Mouse (Mus musculus) Patski (cell line): ENCODE measurements around the gene Gm12166. TPM values are rescaled to one million over a fixed set of nuclear protein-coding genes. Genes with fewer than 3 reads are reported as not detected.

ENCODE experiments used
- ATAC-seq: fragments of 100-300 bp; one replicate; pipeline ENCODE4 v1.8.0; 2021
- CTCF ChIA-PET: fragments of 350-600 bp; sonication (Branson Sonifier 250); formaldehyde crosslinking; loops from one replicate; lab custom pipeline; 2022; ENCODE audit warnings: inconsistent platforms; lab: Charles Lee
- POLR2A ChIA-PET: fragments of 350-600 bp; sonication (Branson Sonifier 250); formaldehyde crosslinking; loops from one replicate; lab custom pipeline; 2022; ENCODE audit warnings: antibody characterized with exemption, inconsistent platforms; lab: Charles Lee
- DNase-seq: peaks from one replicate; pipeline ENCODE4 v3.0.0-alpha.2; 2011; ENCODE audit warnings: low read depth, low spot score
- H3K27me3 ChIP-seq: fragments of 371-371 bp; one replicate; pipeline ENCODE4 v1.5.1; 2021
- CTCF ChIP-seq: fragments of 100-300 bp; IDR thresholded peaks from one replicate; pipeline ENCODE4 v1.5.1; 2021
- in situ Hi-C: fragments of 300-500 bp; cut with MboI; formaldehyde crosslinking; loops from 3 replicates; pipeline ENCODE4 v1.11.1; 2018; ENCODE audit warnings: low pct_unique_long_range_greater_than_20kb, mixed read lengths
- polyA plus RNA-seq: library from polyadenylated mRNA; unstranded; gene quantifications from one replicate; pipeline ENCODE4 v1.2.3, GENCODE M21; 2021

Gene Gm12166
- polyA plus RNA-seq, 1 experiment from 2014 or later, result 9.3 TPM

DNA sequence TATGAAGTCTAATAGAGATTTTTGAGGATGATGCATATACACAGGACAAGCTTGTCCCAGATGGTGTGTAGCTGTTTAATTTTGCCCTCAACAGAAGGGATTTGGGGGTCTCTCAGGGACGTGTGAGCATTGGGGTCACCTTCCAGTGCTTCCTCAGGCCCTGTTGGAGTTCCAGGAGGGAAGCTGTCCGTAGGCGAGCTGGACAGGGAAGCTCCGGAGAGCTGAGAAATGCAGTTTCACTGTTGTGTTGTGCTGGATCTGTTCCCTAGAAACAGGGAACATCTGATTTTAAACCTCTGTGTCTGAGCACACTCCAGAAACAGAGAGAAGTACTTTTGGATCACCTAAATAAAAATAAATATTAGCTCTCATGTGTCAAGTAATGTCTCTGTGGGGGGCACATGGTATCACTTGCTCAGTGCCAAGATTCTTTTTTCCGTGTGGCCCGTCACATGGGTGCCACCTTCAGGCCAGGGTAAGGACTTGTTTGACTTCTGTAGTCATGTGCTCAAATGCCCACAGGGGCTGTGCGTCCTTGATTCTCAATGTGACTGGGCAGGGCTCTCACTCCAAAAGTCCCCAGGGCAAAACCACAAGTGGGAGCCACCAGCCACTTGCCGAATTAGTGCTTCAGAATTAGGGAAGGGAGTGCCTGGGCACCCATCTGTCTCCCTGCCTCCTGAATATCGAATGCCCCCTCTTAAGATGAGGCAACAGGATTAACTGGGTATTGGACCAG, 11.0 kb upstream of the Gm12166 start:
- no peak for TF ChIP-seq CTCF
- DNase-seq, result no peak
- ChIA-PET POLR2A (no interaction called here), CTCF (no interaction called here)
- in situ Hi-C loops, result no loop called here
- peak; percentile 46 for ATAC-seq
- no peaks in the 10 kb centered on the region for H3K27me3 ChIP-seq

DNA sequence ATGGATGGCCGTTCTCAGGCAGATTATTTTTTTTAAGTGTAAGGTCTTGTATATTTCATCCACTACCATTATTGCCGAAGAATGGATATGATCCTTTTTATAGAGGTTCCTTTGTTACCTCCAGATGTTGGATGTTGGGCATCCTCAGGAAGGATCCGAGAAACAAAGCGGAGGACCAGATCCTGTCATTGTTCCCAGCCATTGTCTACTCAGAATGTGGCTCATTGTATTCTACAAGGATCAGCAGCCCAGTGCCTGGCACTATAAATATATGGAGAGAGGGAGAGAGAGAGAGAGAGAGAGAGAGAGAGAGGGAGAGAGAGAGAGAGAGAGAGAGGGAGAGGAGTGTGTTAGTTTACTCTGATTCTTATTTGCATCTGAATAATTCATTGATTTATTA, 10.4 kb upstream of the Gm12166 start:
- no peak for TF ChIP-seq CTCF
- no peaks in the 10 kb centered on the region for H3K27me3 ChIP-seq
- in situ Hi-C loops, result no loop called here
- DNase-seq, result no peak
- POLR2A ChIA-PET, result no interaction called here
- no peak for ATAC-seq
- CTCF ChIA-PET, result no interaction called here

DNA sequence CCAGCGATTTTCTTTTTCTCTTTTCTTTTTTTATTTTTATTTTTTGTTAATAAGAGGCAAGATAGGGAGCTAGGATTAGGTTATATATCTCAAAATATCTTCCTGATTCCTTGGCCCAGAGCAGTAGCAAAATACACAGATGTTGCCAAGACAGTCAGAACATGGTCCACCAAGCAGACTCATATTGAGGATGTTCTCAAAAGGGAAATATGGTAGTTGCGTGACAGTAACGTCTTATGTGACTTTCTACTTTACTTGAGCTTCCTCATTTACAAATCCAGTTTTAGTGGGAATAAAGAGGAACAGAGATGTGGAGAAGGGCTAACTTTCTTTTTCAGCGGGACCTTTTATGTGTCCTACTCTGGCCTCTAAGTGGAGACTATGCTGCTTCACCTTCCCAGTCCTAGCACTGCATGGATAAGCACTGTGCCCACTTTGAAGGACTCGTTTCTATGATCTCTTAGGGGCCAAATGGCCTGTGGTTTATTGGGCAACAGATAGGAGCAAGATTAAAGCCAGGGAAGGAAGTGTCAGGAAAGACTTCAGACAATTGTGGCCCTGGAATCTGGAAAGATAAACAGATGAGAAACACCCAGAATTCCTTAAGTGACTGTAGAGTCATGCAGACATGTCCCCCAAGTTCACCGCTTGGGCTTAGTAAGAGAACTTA, 9.8 kb upstream of the Gm12166 start:
- no peaks in the 10 kb centered on the region for H3K27me3 ChIP-seq
- ATAC-seq, result no peak
- DNase-seq, result no peak
- ChIA-PET POLR2A (no interaction called here), CTCF (no interaction called here)
- in situ Hi-C loops, result no loop called here
- TF ChIP-seq CTCF, result no peak

DNA sequence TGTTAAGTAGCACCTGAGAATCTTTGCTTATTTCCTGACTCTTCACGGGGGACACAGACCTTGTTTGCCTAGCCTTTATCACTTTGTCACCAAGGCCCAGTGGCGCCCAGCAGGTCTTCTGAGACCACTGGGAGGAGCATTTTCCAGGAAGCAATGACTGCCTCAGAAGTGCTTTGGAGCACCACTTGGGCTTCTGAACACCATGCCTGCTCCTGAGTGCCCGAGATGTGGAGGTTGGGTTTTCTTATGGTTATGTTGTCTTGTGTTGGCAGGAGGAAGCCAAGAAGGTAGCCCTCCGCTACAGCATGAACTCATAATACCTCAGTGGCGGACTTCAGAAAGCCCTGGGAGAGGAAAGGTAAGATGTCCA, 8.5 kb upstream of the Gm12166 start:
- no peak for TF ChIP-seq CTCF
- H3K27me3 ChIP-seq, result no peaks in the 10 kb centered on the region
- in situ Hi-C loops, result no loop called here
- DNase-seq (no peak), ATAC-seq (no peak)
- CTCF ChIA-PET, result no interaction called here
- POLR2A ChIA-PET, result no interaction called here

DNA sequence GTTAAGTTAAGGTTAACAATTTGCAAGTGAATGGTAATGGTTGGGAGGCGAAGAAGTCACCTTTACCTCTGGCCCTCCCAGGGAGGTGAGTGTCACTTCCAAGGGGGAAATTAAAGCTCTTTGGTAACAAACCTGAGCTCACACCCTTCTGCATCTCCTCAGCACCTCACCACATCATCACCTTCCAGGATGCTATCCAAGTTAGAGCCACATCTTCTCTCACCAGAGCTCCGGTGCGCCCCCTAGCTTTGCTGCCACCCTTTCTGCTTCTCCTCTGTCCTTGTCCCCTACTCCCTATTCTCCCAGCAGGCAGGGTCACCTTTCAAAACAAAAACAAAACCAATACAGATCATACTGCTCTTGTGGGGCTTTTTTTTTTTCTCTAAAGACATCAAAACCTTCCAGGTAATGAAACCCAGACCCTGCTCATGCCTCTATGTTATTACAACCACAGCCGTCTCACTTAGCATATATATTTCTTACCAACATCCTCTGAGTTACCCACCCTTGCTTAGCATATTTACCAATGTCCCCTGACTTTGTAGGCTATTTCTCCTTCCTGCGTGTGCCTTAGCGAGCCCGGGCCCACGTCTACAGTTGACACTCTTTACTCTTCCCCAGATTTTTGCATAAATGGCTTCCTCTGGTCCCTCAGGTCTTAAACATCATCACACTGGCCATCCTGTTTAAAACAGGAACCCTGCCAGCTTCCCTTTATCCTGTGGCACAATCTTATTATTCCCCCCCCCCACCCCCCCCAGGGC, 7.9 kb upstream of the Gm12166 start:
- no peak for DNase-seq
- ChIA-PET POLR2A (no interaction called here), CTCF (no interaction called here)
- in situ Hi-C loops, result loop anchor here (10.0 kb wide), 1 partner anchor 155 kb away; no protein-coding TSS in a partner anchor
- no peak for ATAC-seq
- TF ChIP-seq CTCF, result no peak
- no peaks in the 10 kb centered on the region for H3K27me3 ChIP-seq

DNA sequence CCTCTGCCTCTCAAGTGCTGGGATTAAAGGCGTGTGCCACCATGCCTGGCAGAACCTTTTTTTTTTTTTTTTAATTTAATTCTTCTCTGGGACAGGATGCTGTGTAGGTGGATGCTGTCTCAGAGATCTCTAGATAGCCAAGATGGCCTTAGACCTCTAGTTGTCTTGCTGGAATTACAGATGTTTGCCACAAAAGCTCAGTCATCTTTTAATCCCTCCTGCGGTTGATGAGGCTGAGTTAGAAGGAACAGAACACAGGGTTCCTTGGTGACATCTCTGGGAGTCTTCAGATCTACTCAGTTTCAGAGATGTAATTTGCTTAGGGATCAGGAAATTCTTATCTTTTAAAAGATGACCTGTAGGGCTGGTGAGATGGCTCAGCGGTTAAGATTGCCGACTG, 6.8 kb upstream of the Gm12166 start:
- DNase-seq (no peak), ATAC-seq (no peak)
- TF ChIP-seq CTCF, result no peak
- in situ Hi-C loops, result loop anchor here (10.0 kb wide), 1 partner anchor 156 kb away; no protein-coding TSS in a partner anchor
- POLR2A ChIA-PET, result no interaction called here
- H3K27me3 ChIP-seq, result no peaks in the 10 kb centered on the region
- CTCF ChIA-PET, result no interaction called here

DNA sequence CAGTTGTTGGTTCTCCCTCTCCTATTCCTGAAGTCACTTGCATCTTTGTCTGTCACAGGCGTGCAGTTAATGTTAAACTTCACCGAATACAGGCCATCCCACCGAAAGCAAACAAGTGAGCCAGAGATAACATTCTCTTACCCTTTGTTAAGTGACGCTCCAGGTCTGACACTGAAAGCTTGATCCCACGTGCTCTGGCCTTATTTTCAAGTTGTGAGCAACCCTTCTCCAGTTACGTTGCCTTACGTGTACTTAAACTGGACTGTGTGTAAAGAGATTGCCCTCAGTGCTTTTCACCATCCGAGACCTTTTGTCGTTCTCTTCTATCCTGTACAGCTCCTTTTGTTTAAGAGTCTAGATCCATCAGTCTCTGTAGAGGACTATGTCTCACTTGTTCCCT, 5.9 kb upstream of the Gm12166 start:
- DNase-seq (no peak), ATAC-seq (no peak)
- TF ChIP-seq CTCF, result no peak
- no peaks in the 10 kb centered on the region for H3K27me3 ChIP-seq
- ChIA-PET POLR2A (no interaction called here), CTCF (interaction anchor here (0.8 kb wide), 1 partner anchor 24 kb away, joined by 3 read pairs; no protein-coding TSS in a partner anchor)
- in situ Hi-C loops, result loop anchor here (10.0 kb wide), 1 partner anchor 157 kb away; no protein-coding TSS in a partner anchor

DNA sequence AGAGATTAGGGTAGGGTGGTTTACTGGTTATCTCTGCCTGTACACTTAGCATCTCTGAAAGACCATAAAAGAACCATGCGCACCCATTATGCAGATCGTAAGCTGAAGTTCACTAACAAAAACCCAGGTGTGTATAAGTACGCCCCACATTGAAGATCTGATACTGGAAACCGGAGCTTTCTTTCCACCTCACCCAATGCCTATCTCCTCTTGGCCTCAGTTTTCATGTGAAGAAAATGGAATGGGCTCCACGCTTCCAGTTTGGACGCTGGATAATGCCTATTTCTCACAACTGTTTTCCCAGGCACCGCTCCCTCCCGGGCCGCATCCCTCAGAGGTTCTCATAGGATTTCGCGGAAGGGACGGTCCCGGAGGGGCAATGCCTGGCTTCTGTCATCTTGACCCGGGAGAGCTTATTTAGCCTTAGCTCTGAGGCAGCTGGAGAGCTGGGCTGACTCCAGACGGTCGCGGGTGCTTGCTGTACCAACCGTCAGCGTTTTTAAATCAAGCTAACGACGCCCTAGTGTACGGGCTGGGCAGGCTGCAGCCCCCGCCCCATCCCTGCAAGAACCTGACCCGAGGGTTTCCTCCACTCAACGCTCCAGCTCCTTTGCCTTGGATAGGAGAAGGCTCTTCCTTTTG, 4.8 kb upstream of the Gm12166 start:
- TF ChIP-seq CTCF, result no peak
- ChIA-PET CTCF (no interaction called here), POLR2A (no interaction called here)
- ATAC-seq (no peak), DNase-seq (no peak)
- no peaks in the 10 kb centered on the region for H3K27me3 ChIP-seq
- in situ Hi-C loops, result loop anchor here (10.0 kb wide), 1 partner anchor 158 kb away; no protein-coding TSS in a partner anchor

DNA sequence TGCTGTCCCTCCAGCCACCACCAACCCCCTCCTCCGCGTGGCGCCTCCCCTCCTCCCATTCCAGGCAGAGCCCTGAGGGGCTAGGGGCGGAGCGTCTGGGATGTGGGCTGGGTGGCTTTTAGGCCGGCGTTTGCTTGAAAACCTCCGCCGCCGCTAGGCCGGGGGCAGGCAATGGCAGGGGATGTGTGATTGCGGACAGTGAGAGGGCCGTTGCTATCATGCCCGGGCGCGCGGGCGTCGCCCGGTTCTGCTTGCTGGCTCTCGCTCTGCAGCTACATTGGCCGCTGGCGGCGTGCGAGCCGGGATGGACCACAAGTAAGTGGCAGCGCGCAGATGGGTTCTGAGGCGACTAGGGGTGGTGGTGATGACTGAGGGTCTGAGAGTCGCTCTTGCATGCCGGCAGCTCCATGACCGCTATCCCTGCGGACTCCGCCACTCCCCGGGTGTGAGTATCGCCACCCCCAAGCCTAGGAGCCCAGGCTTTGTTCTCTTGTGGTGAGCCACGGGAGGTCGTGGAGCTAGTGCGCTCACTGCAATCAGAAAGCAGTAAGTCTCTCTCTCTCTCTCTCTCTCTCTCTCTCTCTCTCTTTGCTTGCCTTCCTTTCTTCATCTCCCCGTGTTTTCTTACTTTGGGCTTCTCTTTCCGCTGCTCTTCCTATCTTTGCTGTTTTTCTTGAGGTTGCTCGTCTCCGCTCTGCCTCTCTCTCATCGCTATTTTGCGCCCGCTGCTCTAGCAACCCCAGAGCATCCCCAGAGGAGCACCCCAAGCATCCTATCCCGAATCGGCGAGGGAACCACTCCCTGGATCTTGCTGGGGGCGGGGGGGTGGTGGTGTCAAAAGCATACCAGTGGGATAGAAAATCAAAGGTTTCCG, 4.0 kb upstream of the Gm12166 start, which contains the start of gene Adam19:
Gene Adam19 (plus strand): TSS at position 97 of the 874 bp plus-strand sequence.
- H3K27me3 ChIP-seq, result no peaks in the 10 kb centered on the region
- TF ChIP-seq CTCF, result no peak
- ATAC-seq (peak; percentile 21), DNase-seq (no peak)
- ChIA-PET POLR2A (no interaction called here), CTCF (no interaction called here)
- in situ Hi-C loops, result loop anchor here (10.0 kb wide), 1 partner anchor 159 kb away; no protein-coding TSS in a partner anchor
